Mouse (Mus musculus): ENCODE measurements at regions not wholly inside any gene's neighbourhood (a gene's known extent, or its start where the extent isn't known, plus 50 kb on each side); places are given as distances from the start of the nearest gene placed in this dataset.

DNA sequence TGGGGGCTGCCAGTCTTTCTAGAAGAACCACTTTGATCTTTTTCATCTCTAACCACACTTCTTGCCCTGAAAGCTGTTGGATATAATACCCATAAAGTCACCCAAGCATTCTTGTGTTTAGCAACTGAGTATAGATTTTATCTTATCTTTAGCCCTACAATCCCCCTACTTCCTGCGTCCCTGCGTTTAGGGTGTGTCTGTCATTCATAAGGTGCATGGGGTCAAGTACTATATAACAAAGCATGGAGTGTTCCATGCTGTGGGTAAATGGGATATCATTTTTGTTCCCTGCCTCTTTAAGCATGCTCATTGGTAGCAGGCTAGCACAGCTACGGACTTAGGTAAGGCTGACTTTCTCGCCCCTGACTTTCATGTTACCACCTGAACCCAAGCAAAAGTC, 122.5 kb upstream of the Twist2 start:
- no peak for DNase-seq (ENCODE audit: low spot score in 2 of 2)

DNA sequence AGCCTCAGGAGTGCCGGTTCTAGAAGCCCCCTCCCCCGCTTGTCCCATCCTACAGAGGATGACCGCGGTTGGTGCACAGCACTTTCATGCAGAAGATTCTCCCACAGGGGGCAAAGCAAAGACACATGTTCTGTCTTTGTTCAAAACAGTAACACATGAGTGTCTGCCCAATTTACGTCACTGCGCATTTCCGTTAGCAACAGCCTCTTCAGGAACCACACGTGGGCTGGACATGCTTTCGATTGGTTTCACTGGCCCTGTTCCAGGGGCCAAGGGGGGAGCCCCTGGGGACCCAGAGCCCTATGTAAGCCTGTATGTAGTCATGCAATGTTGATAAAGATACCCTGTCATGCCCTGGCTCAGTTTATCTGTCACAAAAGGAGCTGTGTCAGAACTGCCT, 116.2 kb upstream of the Twist2 start:
- DNase-seq (ENCODE audit: low spot score in 2 of 2) = no peak

DNA sequence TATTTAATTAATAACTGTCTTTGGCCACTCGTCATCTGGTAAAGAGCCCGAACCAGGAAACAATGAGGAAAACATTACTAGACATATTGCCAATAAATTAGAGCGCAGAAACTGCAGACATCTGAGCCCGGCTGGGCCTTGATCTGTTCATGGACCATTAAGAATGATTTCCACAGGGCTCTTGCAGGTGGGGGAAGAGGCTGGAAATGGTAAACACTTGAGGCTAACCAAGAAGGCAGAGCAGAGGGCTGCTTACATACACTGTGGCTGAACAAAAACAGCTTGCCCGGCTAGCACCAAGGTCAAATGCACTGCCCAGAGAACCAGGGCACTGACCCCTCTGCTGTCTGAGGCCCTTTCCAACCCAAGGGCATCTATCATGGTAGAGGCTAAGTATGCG, 115.5 kb upstream of the Twist2 start:
- DNase-seq (ENCODE audit: low spot score in 2 of 2) = no peak

DNA sequence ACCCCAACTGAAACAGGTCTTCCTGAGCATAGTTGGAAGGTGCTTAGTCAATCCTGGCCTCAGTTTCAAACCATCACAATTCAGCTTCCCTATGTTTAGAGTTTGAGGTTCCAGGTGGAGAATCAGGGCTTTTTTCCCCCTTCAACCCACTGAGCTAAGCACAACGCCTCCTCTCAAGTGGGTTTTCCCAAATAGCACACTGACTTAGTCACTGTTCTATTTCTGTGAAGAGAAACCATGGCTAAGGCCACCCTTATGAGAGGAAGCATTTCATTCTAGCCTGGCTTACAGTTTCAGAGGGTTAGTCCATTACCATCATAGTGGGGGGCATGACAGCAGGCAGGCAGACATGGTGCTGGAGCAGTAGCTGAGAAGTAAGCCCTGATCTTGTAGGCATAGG, 109.7 kb upstream of the Twist2 start:
- DNase-seq (ENCODE audit: low spot score in 2 of 2) = no peak

DNA sequence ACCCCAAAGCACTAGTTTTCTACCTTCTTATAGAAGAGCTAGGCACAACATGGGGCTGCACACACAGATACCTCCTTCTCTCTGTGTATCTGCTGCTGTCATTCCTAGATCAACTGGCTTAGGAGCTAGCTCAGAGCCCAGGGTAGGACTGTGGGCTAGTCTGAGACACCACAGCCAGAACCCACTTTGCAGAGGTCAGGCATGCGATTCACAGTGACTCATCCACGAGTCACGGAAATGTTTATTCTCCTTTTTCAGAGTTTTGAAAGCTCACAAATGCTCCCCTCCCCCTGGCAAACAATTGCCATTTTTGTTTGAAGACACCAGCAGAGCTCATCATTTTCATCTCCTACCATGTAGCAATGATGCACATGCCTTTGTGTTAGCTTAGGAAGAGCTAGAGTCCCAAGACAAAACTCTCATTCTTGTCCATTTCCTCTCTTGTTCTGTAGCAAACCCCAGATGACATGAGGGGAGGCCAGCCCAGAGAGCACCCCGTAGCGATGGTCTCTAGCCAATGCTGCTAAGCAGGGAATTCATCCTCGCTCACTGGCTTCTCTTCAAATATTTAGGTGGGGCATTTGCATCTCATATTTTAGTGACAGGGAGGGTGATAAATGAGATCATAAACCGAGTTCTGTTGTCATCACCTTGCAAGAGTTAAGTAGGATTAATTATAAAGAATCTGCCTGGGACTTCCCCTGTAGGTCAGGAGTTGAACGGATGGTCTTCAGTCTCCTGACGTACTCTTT, 108.4 kb upstream of the Twist2 start:
- no peak for DNase-seq (ENCODE audit: low spot score in 2 of 2)

DNA sequence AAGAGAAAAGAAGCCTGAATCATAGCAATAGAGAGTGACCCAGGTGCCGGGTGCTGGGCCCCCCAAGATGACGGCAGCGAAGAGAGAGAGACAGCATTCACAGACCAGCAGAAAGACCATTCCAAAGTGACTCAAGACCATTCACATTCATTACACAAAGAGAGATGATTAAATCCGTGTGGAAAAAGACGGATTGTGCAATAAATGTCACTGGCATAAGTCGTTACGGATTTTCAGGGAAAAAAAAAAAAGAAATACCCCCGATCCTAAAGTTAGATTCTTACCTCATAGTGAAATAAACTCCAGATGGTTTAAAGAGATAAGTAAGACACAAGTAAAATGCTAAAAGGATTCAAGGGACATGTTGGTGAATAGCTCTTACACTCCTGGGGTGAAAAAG, 104.2 kb upstream of the Twist2 start:
- no peak for DNase-seq (ENCODE audit: low spot score in 2 of 2)

DNA sequence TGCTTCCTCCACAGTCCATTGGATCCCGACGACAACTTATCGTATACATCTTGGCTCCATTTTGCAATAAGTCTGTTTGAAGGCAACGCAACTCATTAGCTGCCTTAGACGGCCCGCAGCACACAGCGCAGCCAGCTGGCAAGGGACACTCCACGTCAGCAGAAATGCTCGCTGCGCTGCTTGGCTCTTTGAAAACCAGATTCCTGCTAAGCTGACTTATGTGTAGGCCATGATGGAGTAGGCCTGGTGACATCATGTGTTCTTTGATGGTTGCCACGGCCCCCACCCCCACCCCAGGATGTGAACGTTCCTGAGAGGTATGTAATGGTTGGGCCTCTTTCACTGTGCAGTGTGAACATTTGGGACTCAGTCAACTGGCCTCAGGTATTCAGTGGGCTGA, 99.8 kb upstream of the Twist2 start:
- peak in 1 of 2 experiments; percentile 39 for DNase-seq (ENCODE audit: low spot score in 2 of 2)

DNA sequence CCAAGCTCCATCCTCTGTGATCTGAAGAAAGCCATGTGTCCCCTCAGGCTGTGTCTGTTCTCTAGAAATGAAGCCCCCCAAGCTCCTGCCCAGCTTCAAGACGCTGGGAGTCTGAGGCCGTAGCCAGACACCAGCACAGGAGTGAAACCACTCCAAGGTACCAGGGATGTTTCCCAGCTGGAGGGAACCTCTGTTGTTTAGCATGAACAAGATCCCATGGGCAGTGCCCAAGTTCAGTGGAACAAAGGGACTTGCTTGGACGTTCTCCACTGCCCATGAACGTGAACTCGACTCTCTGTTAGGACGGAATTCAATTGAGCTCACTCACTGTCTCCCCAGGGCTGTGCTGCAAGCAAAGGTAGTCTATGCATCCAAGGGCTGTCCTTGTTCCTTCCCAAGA, 99.2 kb upstream of the Twist2 start:
- peak in 1 of 2 experiments; percentile 2 for DNase-seq (ENCODE audit: low spot score in 2 of 2)

DNA sequence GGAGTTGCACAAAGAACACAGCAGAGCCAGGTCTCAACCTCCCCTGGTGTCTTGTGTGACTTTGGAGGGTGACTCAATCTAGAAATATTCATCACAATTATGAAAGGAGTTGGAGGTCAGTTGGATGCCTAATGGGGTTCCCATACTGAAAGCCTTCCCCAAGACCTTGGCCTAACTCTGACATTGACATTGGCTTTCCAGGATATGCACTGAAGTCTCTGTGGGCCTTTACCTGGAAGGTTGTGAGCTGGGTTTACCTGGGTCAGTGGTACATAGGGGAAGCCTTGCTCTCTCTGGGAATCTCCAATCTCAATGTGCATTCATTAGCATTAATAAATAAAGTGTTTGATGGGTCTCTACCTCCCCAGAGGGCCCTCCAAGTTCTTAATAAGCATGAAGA, 98.5 kb upstream of the Twist2 start:
- DNase-seq (ENCODE audit: low spot score in 2 of 2) = no peak

DNA sequence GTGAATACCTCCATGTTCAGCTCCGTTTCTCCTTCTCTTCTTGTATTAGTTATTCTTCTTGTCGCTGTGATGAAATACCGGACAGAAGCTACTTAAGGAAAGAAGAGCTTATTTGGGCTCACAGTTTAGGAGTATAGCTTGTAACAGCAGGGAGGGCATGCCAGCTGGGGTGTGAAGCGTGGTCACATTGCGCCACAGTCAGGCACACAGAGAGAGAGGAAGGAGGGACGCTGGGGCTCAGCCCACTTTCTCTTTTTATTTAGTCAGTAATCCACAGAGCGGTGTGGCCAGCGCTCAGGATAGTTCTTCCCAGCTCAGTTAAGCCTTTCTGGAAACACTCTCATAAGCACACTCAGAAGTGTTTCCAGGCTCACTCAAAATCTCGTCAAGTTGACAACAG, 95.8 kb upstream of the Twist2 start:
- peak; percentile 51 to 71 for DNase-seq (ENCODE audit: low spot score in 2 of 2)

DNA sequence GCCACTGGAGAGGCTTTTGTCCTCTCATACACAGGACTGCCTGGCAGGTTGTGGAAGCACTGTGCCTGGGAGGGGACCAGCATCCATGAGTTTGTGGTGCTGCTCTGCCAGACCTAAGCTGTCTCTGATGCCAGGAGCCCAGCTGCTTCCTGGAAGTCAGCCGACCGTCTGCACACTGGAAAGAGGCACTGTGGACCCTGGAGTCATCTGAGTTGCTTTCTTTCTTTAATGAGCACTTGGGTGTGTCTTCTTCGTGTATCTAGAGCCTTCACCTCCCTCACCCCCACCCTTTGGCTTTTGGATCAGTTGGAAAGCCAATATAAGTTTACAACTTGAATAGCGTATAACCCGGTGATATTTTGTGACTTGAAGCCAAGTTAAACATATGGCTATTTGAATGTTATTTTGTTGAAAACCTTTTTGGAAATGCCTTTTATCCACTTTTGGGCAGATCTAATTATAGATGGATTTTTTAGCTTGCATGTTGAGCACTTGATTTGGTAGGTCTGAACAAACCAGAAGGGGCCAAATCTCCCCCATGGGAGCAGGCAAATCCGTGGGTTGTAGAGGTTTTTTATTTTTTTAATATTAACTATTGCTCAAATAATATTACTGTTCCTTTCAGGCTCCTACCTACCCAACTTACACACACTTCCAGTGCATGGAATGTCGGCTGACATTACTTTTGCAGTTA, 92.6 kb upstream of the Twist2 start:
- DNase-seq (ENCODE audit: low spot score in 2 of 2) = peak in 1 of 2 experiments; percentile 31

DNA sequence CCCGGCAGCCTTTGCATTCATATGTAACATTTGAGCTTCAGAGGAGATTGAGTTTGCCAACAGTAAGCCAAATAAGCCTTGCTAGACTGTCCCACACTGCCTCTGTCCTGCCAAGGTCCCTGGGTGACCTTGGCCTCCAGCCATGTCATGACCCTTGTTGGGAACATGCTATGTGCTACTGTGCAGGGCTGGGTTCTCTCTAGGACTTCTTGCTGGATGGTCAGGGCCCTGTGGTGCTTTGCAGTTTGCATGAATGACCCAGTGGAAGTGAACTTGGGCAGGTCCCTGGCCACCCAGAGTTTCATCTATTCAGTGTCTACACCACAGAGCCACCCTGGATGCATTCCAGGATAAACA, 92.0 kb upstream of the Twist2 start:
- peak in 1 of 2 experiments; percentile 31 for DNase-seq (ENCODE audit: low spot score in 2 of 2)

DNA sequence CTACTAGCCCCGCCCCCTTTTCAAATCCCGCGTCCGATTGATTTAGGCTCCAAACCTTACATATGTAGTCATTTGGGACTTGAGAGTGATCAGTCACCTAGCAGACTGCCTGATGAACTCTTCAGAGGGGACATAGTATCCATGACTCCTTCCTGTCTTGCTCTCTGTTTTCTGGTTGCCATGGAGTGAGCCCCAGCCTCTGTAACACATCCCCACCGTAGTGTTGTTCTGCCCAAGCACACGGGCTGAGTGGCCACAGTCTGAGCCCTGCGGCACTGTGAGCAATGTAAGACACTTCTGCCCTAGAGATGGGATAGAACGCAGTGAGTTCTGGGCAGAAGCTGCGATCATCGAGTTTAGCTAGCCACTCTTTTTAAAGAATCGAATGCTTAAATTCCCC, 88.1 kb upstream of the Twist2 start:
- peak in 1 of 2 experiments; percentile 6 for DNase-seq (ENCODE audit: low spot score in 2 of 2)

DNA sequence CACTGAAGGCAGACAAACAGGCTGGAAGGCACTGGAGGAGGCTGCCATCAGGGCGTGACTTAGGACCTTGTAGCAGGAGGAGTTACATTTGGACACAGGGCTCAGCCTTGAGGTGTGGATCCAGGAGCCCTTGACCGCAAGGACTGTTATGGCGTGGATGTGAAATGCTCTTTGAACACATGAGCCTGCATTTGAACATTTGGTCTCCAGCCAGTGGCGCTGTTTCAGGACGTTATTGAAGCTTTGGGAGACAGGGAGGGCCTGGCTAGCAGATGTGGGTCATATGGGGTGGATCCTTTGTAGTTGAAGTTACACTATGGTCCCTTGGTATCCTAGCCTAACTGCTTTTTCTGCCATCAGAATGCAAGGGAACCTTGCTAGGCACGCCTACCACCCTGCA, 87.0 kb upstream of the Twist2 start:
- peak in 1 of 2 experiments; percentile 15 for DNase-seq (ENCODE audit: low spot score in 2 of 2)

DNA sequence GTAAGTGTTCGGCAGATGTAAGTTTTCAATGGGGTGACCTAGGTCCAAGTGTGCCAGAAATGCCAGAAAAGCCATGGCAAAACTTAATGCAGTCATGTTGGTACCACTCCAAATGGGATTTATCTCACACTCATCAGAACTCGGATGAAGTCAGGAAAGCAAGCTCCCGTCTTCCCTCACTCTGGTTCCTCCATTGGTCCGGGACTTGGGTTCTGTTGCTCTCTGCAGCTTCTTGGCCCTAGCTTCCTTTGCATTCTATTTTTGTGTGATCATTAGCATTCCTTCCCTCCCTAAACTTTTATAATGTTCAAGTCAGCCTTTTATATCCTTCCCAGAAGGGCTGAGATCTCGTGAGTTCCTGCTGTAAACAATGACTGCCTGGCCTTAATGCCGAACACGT, 85.9 kb upstream of the Twist2 start:
- DNase-seq (ENCODE audit: low spot score in 2 of 2) = no peak

DNA sequence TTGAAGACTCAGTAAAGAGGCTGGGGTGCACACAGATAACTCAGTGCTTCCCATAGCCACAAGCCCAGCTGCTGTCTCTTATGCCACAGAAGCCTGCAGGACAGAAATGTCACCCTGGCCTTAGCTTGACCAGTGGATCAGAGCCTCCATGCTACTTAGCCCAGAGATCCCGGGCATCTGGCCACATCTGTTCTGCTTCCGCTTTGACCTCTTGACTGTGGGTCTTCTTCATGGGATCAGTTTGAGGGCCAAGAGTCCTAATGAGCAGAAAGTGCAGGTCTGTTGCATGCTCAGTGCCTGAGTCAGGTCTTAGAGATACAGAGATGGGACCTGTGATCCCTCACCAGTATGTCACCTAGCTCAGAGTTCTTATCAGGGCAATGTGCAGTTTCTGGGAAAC, 85.5 kb upstream of the Twist2 start:
- peak in 1 of 2 experiments; percentile 16 for DNase-seq (ENCODE audit: low spot score in 2 of 2)

DNA sequence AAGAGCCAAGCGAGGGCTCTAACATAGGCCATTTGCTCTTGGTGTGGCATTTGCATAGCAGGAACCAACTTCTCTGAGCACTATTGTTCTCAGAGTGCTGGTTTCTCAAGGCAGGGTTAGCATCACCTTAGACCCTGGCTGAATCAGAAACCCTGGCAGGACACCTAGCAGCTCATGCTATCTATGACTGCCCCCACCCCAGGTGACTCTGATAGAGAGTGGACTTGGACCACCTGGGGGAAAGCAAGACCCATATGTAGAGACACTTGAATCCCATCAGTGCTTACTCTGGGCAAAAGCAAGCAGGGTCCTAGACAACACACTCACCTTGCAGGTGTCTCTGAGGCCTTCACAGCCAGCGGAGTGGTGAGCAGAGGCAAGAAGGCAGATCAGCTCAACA, 84.4 kb upstream of the Twist2 start:
- DNase-seq (ENCODE audit: low spot score in 2 of 2) = peak in 1 of 2 experiments; percentile 8

DNA sequence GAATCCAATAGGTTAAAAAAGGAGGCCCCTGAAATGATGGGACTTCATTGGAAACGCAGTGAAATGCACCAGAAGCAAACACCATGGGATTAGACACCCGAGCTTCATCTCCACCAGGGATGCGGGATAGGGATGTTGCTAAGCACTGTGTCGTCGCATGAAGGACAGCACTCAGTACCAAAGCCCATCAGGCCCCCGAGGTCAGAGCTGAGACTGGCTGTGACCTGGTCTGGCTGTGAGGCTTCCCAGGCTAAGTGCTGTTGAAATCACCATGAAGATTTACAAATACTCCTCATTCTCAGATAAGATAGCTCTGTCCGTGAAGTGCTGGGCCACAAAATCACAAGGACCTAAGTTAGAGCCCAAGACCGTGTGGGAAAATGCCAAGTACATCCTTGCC, 83.3 kb upstream of the Twist2 start:
- DNase-seq (ENCODE audit: low spot score in 2 of 2) = peak in 1 of 2 experiments; percentile 13

DNA sequence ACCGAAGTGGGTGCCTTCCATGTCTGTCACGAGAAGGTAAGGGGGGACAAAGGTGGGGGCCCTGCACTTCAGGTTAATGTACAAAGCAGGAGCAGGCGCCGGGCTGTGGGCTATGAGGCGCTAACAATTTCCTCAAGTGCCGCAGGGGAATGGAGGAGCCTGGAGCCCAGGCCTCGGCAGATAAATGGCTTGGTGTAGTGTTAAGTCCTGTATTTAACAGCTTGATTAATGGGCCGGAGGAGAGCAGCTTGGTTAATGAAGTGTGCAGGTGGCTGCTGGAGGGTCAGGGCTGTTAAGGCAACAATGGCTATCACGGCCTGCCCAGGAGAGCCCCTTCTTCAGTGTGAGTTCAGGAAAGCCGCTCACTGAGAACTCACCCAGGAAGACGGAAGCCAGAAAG, 72.0 kb upstream of the Twist2 start:
- peak in 1 of 2 experiments; percentile 13 for DNase-seq (ENCODE audit: low spot score in 2 of 2)

DNA sequence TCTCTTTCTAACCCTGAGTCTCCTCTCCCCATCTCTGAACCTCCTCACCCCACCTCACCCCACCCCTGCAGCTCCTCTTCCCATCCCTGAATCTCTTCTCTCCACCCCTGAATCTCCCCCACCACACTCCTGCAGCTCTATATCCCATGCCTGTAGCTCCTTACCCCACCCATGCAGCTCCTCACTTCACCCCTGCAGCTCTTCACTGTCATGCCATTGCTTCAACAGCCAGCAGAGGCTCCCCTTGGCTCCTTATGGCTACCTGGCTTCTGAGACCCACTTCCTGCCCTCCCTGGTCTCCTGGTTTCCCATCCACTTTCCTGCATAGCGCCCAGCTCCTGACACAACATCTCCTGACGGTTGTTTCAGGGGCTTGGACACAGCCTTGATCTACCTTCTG, 71.0 kb upstream of the Twist2 start:
- peak in 1 of 2 experiments; percentile 13 for DNase-seq (ENCODE audit: low spot score in 2 of 2)

DNA sequence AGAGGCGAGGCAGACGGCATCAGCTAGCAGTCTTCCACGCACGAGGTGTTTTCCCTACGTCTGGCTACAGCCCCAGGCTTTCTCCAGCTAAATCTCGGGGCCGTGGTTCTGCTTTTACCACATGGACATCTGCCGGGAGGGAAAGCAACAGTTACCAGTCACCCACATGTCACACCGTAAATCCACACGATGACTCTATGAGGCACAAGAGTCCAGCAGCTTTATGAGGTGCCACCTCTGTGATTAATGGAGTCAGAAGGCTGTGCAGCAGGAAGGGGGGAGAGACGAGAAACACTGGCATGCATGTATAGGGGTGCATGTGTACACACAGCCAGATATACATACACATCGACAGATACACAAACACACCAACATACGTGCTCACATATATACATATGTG, 69.6 kb upstream of the Twist2 start:
- peak in 1 of 2 experiments; percentile 20 for DNase-seq (ENCODE audit: low spot score in 2 of 2)

DNA sequence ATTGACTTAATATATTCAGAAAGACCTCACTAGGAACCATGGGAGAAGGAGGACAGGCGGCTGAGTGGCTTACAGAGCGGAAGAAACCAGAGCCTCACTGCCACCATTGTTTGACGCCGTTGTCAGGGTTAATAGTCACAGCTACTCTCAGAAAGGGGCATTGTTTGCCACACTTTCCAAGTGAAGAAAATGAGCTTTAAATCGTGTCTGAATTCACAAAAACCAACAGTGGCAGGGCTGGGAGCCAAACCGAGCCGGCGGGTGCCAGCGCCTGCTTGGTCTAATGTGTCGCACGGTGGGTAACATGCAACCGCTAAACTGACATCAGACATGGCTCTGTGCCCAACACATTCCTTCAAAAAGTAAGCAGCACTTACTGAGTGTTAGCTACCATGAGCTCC, 68.8 kb upstream of the Twist2 start:
- peak; percentile 42 to 45 for DNase-seq (ENCODE audit: low spot score in 2 of 2)

DNA sequence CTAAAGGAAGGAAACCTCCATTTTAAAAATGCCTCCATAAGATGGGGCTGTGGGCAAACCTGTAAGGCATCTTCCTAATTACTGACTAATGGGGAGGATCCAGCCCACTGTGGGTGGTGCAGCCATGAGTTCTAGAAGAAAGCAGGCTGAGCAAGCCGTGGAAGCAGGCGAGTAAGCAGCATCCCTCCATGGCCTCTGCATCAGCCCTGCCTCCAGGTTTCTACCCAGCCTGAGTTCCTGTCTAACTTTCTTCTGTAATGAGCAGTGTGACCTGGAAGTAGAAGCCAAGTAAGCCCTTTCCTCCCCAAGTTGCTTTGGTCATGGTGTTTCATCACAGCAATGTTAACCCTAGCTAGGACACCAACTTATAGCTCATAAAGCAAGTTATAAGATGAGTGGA, 66.5 kb upstream of the Twist2 start:
- peak in 1 of 2 experiments; percentile 9 for DNase-seq (ENCODE audit: low spot score in 2 of 2)
